Mouse (Mus musculus) splenic B cell, adult 2 months (primary cell): ENCODE measurements around the gene Masp1.
A peak's percentile ranks its signal among the peaks of the same experiment; 100 is the strongest.

Source experiments
- DNase-seq: peaks from one replicate; pipeline ENCODE4 v3.0.0-alpha.2; 2011; ENCODE audit warnings: low read depth, low spot score
- H3K27me3 ChIP-seq: 2 replicates; pipeline ENCODE4 v1.6.1; 2012; ENCODE audit warnings: mild to moderate bottlenecking, low read length, moderate library complexity, mixed read lengths; ENCODE audit not compliant: control insufficient read depth, poor library complexity, insufficient read depth, severe bottlenecking
- H3K36me3 ChIP-seq: 2 replicates; pipeline ENCODE4 v1.6.1; 2012; ENCODE audit warnings: mild to moderate bottlenecking, low read length, moderate library complexity, mixed read lengths; ENCODE audit not compliant: control insufficient read depth, poor library complexity, insufficient read depth, severe bottlenecking

Masp1 gene

DNA sequence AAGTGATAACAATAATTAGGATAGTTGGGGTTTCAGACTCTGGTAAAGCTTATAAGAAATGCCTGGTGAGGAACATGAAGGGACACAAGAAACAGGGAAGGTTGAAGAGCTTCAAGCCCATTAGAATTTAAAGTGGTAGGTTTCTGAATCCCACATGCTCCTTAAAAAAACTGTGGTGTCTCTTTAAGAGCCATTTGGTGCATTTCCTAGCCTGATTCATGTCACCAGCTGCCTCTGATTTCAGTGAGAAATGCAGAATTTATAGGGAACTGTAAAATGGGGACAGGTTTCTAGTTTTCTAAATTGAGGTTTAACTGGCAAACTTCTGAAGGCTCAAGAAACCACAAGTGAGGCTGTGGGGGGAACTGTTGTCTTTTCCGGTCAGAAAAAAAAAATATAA is 844 bp downstream of the Masp1 start:
- no peak for DNase-seq
- H3K36me3 ChIP-seq: no peaks in the 10 kb centered on the region
- H3K27me3 ChIP-seq: no peaks in the 10 kb centered on the region

- DNase-seq: no peak
- no peaks in the 10 kb centered on the region for H3K36me3 ChIP-seq
Measured at GRCm38 (mm10) chr16:23518567-23519369, 1.8 kb downstream of the Masp1 start.

DNA sequence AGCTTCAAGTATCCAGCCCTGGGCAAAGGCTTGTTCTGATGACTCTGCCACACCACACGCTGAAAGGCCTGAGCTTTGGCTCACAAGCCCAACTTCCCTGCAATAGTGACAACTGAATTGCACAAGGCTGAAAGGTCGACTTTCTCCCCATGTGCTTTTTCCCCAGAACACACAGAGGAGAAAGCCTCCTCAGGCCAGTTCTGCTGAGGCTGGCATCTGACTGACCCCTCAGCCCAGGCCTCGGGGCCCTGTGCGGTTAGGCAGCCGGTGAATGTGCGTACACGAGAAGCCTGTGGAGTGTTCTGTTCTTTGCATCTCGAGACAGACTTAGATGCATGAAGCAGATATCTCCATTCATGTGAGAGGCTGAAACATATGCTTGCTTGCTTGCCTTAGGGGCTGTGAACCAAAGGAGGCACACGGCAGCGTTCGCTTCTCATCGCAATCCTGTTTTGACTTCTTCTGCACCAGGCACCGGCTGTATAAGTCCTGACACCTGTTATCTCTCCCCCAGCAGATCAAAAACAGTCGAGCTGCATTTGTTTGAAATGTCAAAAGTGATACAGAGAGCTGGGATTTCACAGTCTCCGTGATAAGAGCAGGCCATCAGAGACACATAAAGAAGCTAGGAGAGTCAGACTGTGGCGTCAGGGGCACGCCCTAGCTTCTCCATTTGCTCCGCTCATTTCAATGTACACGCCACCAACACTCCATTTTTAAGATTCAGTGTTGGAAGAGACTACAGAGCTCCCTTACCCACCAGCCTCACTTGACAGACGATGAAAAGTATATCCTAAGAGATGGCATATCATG is 2.7 kb downstream of the Masp1 start:
- no peak for DNase-seq
- no peaks in the 10 kb centered on the region for H3K36me3 ChIP-seq
- no peaks in the 10 kb centered on the region for H3K27me3 ChIP-seq

More at GRCm38 (mm10) chr16:23518567-23519369, 1.8 kb downstream of the Masp1 start:
- no peaks in the 10 kb centered on the region for H3K27me3 ChIP-seq

GRCm38 (mm10) chr16:23517230-23517629 is 3.4 kb downstream of the Masp1 start:
- Histone ChIP-seq H3K27me3 (no peaks in the 10 kb centered on the region), H3K36me3 (no peaks in the 10 kb centered on the region)
- DNase-seq: no peak

DNA sequence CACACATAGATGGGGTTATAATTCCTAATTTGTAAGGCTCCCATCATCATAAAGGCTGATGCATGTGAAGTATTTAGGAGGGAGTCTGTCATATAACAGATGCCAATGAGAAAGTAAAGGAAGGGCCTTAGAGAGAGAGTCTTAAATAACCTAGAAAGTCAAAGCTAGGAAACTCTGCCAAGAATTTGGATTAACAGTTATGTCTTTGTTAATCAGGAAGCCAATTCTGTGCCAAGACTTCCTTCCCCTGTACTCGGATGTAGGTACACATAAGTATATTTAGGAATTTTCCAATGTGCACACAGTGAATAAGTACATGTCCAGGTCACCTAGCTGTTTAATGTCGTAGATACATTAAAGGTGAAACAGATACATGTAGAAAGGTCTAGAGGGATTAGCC is 4.0 kb downstream of the Masp1 start:
- Histone ChIP-seq H3K36me3 (no peaks in the 10 kb centered on the region), H3K27me3 (no peaks in the 10 kb centered on the region)
- no peak for DNase-seq

DNA sequence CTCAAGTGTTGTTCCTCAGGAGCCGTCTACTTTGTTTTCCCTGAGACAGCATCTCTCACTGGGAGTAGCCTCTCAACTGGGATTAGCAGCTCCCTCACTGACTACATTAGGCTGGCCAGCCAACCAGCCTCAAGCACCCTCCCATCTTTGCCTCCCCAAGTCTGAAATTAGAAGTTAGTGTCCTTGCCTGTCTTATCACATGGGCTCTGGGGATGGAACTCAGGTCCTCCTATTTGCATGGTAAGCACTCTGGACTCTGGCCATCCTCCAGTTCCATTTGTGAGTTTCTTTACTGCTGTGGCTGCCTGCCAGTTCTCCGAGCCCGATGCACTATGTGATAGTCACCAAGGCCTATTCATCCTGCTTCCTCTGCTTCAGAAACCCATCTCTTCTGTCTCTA is 4.8 kb downstream of the Masp1 start:
- Histone ChIP-seq H3K36me3 (no peaks in the 10 kb centered on the region), H3K27me3 (no peaks in the 10 kb centered on the region)
- no peak for DNase-seq

DNA sequence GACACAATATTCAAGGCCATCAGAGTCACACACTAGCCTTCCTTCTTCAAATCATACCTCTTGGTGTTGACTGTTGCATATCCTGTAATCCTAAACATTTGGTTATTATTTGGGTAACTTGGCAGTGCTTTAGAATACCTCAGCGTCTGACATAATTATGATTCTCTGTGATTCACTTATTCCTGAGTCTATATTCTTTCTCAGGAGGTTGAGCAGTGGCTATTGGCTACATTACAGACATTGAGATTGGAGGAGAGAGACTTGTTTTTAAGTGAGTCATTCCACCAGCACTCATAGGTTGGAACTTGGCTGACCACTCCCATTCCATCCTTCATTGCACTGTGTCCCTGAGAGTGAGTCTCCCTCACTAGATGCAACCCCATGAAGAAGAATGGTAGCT is 7.2 kb downstream of the Masp1 start:
- Histone ChIP-seq H3K36me3 (no peaks in the 10 kb centered on the region), H3K27me3 (no peaks in the 10 kb centered on the region)
- no peak for DNase-seq

- DNase-seq: no peak
- H3K27me3 ChIP-seq: no peaks in the 10 kb centered on the region
- no peaks in the 10 kb centered on the region for H3K36me3 ChIP-seq
Measured at GRCm38 (mm10) chr16:23511166-23511935, 9.3 kb downstream of the Masp1 start.

DNA sequence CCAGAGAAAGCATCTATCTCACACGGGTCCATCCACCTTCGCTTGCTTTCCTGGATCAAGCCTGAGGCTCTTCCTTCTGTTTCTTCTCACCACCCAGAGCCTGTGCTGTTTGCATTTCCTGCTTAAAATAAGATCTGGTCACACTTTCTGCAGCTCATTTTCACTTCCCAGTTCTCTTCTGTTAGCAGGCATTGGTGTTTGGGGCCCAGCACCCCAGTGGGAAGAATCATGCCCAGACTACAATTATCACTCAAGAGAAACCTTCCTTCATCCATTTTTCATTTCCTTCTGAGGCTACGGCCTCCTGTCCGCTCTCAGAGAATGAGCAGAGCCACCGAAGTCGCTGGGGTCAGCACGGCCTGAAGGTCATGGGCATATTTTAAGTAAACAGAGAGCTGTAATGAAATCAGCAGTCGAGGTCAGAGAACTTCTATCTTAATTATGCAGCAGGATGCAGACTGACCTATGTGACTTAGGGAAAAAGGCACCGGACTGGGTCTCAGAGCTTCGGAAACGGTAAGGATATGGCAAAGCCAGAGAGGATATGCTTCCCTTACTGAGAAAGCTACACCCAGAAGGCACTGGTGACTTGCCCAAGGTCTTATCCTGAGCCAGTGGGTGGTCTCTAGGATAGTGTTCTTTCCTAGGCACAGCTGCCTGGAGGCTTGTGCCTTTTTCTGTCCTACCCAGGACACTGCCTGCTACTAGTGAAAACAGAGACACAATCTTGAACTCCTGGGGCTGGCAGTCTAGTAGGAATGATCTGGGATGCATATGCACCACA is 14.5 kb downstream of the Masp1 start:
- H3K27me3 ChIP-seq: no peaks in the 10 kb centered on the region
- peak; percentile 21 for DNase-seq
- no peaks in the 10 kb centered on the region for H3K36me3 ChIP-seq

GRCm38 (mm10) chr16:23504320-23504744 is 16.3 kb downstream of the Masp1 start:
- DNase-seq: no peak
- no peaks in the 10 kb centered on the region for H3K27me3 ChIP-seq
- no peaks in the 10 kb centered on the region for H3K36me3 ChIP-seq

- no peak for DNase-seq
- Histone ChIP-seq H3K36me3 (no peaks in the 10 kb centered on the region), H3K27me3 (no peaks in the 10 kb centered on the region)
Measured at GRCm38 (mm10) chr16:23503351-23503750, 17.3 kb downstream of the Masp1 start.

DNA sequence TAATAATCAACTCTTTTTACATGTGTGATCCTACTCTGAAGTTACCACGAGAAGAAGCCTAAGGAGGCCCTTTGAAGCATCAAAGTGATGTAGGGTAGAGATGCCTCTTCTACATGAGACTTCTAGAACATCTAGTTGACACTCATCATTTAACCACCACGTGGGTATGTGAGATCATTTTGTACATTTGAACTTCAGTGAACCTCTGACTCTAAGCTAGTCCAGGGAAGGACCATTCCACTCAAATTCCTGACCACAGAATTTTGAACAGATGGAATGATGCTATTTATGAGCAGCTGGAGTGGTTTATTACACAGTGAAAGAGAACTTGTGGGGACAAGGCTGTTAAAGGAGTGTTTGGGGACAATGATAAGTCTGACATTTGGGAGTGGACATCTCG is 18.1 kb downstream of the Masp1 start:
- Histone ChIP-seq H3K27me3 (no peaks in the 10 kb centered on the region), H3K36me3 (no peaks in the 10 kb centered on the region)
- no peak for DNase-seq

- no peaks in the 10 kb centered on the region for H3K36me3 ChIP-seq
- H3K27me3 ChIP-seq: no peaks in the 10 kb centered on the region
- DNase-seq: no peak
Measured at GRCm38 (mm10) chr16:23501288-23501687, 19.3 kb downstream of the Masp1 start.

- Histone ChIP-seq H3K36me3 (no peaks in the 10 kb centered on the region), H3K27me3 (no peaks in the 10 kb centered on the region)
- no peak for DNase-seq
Measured at GRCm38 (mm10) chr16:23500558-23500957, 20.1 kb downstream of the Masp1 start.
